Mouse (Mus musculus) lung, postnatal 36 days (tissue): ENCODE measurements around the gene Prm1.
"Not testable (repeated sequence)": the region's sequence is repeated elsewhere in the genome, so short reads cannot be mapped to it uniquely, and the experiment has no call there.

Experiments used
- DNase-seq: peaks from one replicate; pipeline ENCODE4 v3.0.0; 2022; ENCODE audit warnings: mixed read lengths

The Prm1 gene

GRCm38 (mm10) chr16:10805789-10806527 is at the start of gene Prm1:
Gene Prm1 (minus strand): TSS chr16:10805839.
- DNase-seq: no peak

DNA sequence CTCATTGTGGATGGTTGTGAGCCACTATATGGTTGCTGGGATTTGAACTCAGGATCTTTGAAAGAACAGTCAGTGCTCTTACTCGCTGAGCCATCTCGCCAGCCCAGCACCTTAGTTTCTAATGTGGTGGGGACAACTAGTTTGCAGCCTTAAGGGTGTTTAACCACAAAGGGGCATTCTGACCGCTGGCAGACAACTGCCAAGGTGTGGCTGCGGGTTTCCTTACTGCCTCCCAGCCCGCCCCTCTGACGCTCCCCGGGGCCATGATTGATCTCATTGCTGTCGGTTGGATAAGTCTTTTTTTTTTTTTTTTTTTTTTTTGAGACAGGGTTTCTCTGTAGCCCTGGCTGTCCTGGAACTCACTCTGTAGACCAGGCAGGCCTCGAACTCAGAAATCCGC is 46.6 kb upstream of the Prm1 start:
- not testable (repeated sequence) for DNase-seq

DNA sequence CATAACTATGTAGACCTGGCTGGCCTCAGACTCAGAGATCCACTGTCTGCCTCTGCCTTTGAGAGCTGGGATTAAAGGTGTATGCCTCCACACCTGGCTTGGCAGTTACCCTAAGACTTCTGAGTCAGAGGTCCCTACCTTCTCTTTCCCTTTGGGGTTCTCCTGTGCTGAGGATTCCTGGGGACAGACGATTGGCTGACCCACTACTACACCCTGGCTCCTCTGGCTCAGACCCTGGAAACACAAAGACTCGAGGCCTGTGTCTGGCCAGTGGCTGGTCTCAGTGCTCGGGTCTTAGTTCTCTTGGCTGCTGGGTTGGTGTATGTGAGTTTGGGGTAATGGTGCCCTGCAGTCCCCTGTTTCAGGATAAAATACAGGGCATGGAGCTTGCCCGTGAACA is 45.3 kb upstream of the Prm1 start:
- DNase-seq: no peak

DNA sequence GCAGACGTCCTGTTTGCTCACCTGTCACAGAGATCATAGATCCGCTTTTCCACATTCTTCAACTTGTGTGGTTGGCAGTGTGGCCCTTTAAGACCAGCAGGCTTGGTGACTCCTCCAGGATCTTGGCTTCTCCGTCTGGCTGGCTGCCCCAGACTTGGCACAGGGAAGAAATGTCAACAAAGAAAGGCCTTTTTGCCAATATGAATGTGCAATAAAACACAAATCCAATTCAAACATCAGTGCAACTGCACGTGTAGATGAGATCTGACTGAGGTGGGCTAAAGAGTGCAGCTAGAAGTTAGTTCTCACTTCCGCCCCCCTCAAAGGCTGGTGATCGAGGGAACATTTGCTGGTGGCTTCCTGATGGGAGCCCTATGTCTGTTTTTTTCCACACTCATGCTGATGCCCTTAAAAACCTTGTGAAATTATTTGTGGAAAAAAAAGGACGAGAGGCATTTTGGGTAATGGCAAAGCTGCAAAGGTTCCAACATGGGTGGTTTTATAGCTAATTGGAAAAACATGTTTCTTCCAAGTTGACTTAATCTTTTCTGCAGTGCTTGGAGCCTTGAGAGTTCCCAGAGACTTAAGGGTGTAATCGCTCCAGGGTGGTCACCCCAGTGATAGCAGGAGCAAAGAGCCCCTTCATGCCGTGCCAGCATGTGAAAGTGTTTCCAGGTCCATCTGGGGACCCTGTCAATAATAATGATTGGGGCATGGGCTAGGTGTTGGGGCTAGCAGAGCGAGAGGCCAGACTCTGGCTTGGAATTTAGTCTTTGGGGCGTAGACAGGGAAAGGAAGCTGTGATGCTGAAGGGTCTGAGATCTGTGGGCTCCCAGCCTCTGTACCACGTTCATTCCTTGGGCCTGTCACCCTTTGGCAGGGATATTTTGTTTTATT is 44.6 kb upstream of the Prm1 start:
- peak; percentile 90 for DNase-seq

GRCm38 (mm10) chr16:10846503-10846902 is 40.9 kb upstream of the Prm1 start:
- peak; percentile 89 for DNase-seq

GRCm38 (mm10) chr16:10845952-10846351 is 40.3 kb upstream of the Prm1 start:
- no peak for DNase-seq

GRCm38 (mm10) chr16:10844319-10844670 is 38.7 kb upstream of the Prm1 start:
- DNase-seq: no peak

DNA sequence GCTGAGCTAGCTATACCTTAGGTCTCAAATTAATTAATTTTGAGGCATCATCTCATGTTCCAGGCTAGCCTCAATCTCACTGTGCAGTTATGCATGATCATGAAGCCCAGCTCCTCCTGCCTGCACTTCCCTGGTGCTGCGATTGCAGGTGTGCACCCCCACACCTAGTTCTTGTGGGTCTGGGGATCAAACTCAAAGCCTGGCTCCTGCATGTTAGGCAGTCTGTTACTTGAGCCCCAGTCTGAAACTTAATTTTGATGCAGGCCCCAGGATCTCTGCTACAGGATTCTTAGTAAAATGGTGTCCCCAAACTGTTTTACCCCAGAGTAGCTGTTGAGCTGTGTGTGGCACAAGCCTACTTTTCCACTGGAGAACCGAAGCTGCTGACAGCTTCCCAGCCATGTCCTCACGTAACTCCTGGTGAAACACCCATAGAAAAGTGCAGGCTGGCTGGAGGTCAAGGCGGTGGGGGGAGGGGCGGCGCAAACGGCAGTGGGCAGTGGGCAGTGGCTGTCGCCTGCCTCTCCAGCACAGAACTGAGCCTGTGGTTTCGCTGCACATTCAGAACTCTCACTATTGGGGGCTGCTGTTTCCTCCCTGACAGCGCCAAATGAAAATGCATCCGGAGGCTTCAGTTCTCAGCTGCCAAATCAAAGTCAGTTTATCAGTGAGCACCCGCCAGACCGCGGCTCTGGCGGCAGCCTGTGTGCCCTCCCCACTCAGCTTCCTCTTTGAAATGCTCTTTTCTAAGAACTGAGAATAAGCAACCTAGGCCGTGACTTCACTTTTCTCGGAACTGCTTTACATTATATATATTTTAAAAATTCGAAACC is 38.1 kb upstream of the Prm1 start:
- DNase-seq: peak; percentile 74

- no peak for DNase-seq
These were observed 36.7 kb upstream of the Prm1 start for GRCm38 (mm10) chr16:10842282-10842855.

GRCm38 (mm10) chr16:10840018-10840417 is 34.4 kb upstream of the Prm1 start:
- DNase-seq: no peak

DNA sequence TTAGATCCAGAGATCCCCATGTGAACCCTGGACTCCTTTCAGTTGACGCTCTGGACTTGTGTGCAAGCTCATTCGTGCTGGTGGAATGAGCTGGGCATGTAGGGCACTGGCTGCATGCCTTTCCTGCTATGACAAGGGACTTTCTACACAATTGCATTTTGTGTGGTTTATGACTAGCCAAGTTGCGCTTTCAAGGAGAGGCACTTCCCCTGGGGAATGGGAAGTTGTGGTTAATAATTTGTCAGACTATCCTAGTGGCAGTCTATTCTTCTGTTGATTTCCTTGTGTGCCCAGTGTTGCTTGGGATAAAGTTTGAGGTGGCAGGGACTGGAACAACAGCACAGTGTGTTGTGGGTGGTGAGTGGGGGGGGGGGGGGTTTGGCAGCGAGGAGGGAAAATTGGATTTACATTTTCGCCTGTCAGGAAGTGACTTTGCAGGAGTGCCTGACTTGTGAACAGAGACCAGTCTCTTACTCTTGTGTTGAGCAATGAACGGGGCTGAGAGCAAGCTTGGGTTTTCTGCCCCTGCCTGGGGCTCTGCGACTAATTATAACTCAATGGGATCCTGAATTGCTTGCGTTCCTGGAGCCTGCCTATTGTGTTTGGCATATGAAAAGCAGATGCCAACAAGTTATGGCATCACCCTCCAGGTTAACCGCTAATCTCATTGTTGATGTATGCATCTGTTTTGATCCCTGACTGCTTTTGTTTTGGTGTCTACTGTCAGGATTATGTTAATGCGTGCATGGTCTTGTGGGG is 33.0 kb upstream of the Prm1 start:
- DNase-seq: peak; percentile 63

DNA sequence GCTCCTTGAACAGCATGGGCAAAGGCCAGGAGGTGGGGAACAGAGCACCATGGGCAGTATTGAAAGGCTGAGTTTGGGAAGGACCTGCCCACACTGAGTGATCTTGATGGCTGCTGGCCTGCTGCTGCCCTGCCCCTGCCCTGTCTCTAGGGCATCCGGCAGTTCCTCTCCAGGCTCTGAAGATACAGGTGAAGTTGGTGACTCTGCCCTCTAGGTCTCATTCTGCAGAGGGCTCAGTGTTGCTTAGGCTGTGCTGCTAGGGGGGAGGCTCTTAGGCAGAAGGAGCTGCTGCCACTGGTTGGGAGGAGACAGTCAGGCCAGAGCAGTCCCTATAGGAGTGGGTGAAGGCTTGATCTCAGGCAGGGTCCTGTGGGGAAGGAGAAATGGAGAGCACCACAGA is 32.3 kb upstream of the Prm1 start:
- no peak for DNase-seq

GRCm38 (mm10) chr16:10837250-10837649 is 31.6 kb upstream of the Prm1 start:
- DNase-seq: no peak

DNA sequence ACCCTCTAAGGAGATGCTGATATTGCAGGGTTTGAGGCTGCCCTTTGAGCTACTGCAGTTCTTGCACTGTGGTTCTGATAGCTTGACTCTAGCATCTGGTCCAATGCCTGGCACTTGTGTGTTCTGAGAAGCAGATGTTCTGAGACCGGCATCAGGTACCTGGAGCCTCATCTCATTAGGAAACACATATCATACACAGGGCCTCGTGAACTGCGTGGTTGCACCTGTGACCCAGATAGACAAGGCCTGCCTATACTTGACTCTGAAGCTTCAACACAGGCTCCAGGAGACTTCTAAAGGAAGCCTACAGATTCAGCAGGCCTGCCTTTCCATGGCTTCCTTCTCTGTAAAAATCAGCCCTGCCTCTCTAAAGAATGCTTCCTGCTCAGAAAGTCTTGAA is 30.7 kb upstream of the Prm1 start:
- DNase-seq: no peak

DNA sequence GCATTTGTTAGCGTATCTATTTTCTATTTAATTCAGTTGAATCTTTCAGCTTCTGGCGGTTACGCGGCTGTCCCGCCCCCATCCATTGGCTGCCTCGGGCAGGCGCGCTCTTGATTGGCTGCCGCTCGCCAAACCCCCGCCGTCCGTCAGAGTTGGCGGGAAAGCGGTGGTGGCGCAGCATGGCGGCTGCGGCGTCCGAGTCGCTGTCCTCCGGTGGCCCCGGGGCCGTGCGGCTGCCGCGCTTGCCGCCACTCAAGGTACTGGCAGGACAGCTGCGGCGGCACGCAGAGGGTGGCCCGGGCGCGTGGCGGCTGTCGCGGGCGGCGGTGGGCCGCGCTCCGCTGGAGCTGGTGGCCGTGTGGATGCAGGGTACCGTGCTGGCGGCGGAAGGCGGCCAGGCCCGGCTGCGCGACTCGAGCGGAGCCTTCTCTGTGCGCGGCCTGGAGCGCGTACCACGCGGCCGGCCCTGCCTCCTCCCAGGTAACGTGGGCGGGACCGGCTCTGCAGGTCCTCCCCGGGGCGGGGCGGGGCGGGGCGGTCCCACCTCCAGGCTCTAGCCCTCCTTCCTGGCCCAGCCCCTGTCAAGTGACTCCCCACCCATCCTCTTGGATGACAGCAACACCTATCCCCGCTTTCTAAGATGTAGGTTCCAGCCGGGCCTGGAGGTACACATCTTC is 29.4 kb upstream of the Prm1 start, which contains the start of gene Rmi2:
Gene Rmi2 (plus strand): TSS at position 149 of the 677 bp plus-strand sequence.
- DNase-seq: peak; percentile 90

DNA sequence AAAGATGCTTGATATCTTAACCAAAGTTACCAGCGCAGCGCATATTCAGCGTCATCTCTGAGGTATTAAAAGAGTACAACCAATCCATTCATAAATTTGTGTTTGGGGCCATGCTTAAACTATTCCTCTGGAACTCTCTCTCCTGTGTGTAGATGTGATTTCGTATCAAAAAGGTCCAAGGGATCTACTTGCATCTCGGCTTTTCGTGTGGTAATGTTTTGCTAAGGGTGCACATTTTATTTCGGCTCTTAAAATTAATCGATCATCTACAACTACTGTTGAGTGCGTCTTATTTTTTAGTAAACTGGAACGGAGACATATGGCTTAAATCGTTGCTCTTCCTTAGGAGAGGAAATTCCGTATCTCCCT is 28.9 kb upstream of the Prm1 start:
- no peak for DNase-seq

- DNase-seq: no peak
These were observed 22.8 kb upstream of the Prm1 start for GRCm38 (mm10) chr16:10828461-10828805.

GRCm38 (mm10) chr16:10827766-10828460 is 22.3 kb upstream of the Prm1 start:
- no peak for DNase-seq

DNA sequence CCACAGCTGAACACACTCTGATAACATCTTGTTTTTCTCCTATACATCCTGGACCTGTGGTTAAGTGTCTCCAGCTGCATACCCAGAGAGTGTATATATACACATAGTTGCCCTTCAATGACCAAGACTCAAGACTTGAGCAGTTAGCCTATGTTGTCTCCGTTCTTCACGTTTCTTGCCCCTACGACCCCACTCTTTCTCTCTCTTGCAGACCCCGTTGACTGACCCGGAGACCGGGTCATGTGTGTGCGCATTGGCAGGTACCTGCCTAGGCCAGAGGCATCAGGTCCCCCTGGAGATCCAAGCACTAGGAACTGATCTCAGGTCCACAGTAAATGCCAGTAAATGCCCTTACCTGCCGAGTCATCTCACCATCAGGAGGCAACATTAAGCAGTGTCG is 21.6 kb upstream of the Prm1 start:
- DNase-seq: no peak

- no peak for DNase-seq
These were observed 20.2 kb upstream of the Prm1 start for GRCm38 (mm10) chr16:10825840-10826239.

DNA sequence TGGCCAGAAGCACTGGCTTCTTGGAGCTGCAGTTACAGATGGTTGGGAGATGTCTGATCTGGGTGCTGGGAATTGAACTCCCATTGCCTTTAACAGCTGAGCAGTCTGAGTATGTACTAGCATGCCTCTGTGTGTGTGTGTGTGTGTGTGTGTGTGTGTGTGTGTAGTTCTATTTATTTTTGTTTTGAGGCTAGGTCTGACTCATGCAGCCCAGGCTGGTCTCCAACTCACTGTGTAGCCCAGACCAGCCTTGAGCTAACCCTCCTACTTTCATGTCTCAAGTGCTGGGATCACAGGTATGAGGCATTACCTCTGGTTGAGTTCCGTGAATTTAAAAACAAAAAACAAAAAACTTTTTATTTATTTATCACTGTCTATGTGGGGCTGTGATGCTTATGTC is 18.9 kb upstream of the Prm1 start:
- DNase-seq: no peak
